Mouse (Mus musculus) forebrain, postnatal 0 days (tissue): ENCODE data around the gene Pld1. TPM values are rescaled to one million over a fixed set of nuclear protein-coding genes. Genes with fewer than 3 reads are reported as not detected.

Source experiments
- ATAC-seq: fragments of 200-750 bp; cut with Nextera tagmentation; 2 replicates; pipeline ENCODE4 v1.8.0; 2017; ENCODE audit warnings: mild to moderate bottlenecking, moderate library complexity
- DNase-seq: peaks from one replicate; pipeline ENCODE4 v3.0.0-alpha.2; 2015
- H3K27ac ChIP-seq: fragments of 300-500 bp; sonication (generic); 2 replicates; pipeline ENCODE4 v1.5.1; 2014; ENCODE audit warnings: low read depth, mild to moderate bottlenecking, antibody characterized with exemption, low read length, moderate library complexity, mixed read lengths
- H3K27me3 ChIP-seq: fragments of 300-500 bp; sonication (generic); 2 replicates; pipeline ENCODE4 v1.6.1; 2014; ENCODE audit warnings: mild to moderate bottlenecking, low read length, mixed read lengths; ENCODE audit not compliant: insufficient read depth
- H3K36me3 ChIP-seq: fragments of 300-500 bp; sonication (generic); 2 replicates; pipeline ENCODE4 v1.6.1; 2014; ENCODE audit warnings: mild to moderate bottlenecking, moderate library complexity; ENCODE audit not compliant: insufficient read depth
- H3K4me1 ChIP-seq: fragments of 300-500 bp; sonication (generic); 2 replicates; pipeline ENCODE4 v1.6.1; 2014; ENCODE audit warnings: antibody characterized with exemption; ENCODE audit not compliant: insufficient read depth
- H3K4me2 ChIP-seq: fragments of 300-500 bp; sonication (generic); 2 replicates; pipeline ENCODE4 v1.6.1; 2014; ENCODE audit warnings: low read depth, mild to moderate bottlenecking, moderate library complexity
- H3K4me3 ChIP-seq: fragments of 300-500 bp; sonication (generic); 2 replicates; pipeline ENCODE4 v1.5.1; 2014; ENCODE audit warnings: low read depth, low read length, mixed read lengths
- H3K9ac ChIP-seq: fragments of 300-500 bp; sonication (generic); 2 replicates; pipeline ENCODE4 v1.6.1; 2014; ENCODE audit warnings: mild to moderate bottlenecking
- H3K9me3 ChIP-seq: fragments of 300-500 bp; sonication (generic); 2 replicates; pipeline ENCODE4 v1.6.1; 2016; ENCODE audit warnings: low read length
- CTCF ChIP-seq: sonication (generic); IDR thresholded peaks from 2 replicates; pipeline ENCODE4 v1.5.1; 2016; ENCODE audit warnings: antibody characterized with exemption, control low read depth, low read depth
- WGBS: fragments of 180-500 bp; shearing (Covaris S2); extraction: QIAGEN DNeasy Blood & Tissue Kit; methylation state at CpG from one replicate; pipeline ENCODE4 v1.1.7; 2014; 5-methylcytosine and 5-hydroxymethylcytosine counted together
- polyA plus RNA-seq: library from polyadenylated mRNA; unstranded; fragments of >200 nt; fragmentation: Nextera tagmentation; extraction: Ambion mirVana; gene quantifications from 2 replicates; pipeline ENCODE4 v1.2.1, GENCODE M21; 2015
- total RNA-seq: library from RNA; depleted of rRNA; stranded (reverse); fragments of >200 nt; gene quantifications from 2 replicates; pipeline ENCODE4 v1.2.3, GENCODE M21; 2014

The Pld1 gene
- total and polyA plus RNA-seq, 2 experiments from 2014 or later, result 3.5 to 13.5 TPM

GRCm38 (mm10) chr3:27906647-27907209, 31.8 kb upstream of the Pld1 start:
- Histone ChIP-seq H3K27ac (no peak overlapping the region), H3K27me3 (no peaks in the 10 kb centered on the region), H3K9ac (no peak overlapping the region), H3K4me3 (no peak overlapping the region), H3K4me1 (no peaks in the 10 kb centered on the region), H3K4me2 (no peak overlapping the region), H3K36me3 (no peaks in the 10 kb centered on the region), H3K9me3 (0 out of 2 replicates have a peak, but pooled peaks cover 2% of the 10 kb centered on the region)
- DNase-seq (no peak), ATAC-seq (no peak)
- WGBS, result 86% methylated on average over 7 of the region's 7 CpGs
- TF ChIP-seq CTCF, result no peak

- H3K4me2 ChIP-seq, result no peak overlapping the region
- no peak overlapping the region for H3K4me3 ChIP-seq
- 76% methylated on average over 2 of the region's 2 CpGs for WGBS
- no peaks in the 10 kb centered on the region for H3K4me1 ChIP-seq
- no peaks in the 10 kb centered on the region for H3K36me3 ChIP-seq
- H3K9ac ChIP-seq, result no peak overlapping the region
- H3K27ac ChIP-seq, result no peak overlapping the region
- no peak for DNase-seq
- no peaks in the 10 kb centered on the region for H3K27me3 ChIP-seq
- TF ChIP-seq CTCF, result no peak
- H3K9me3 ChIP-seq, result 0 out of 2 replicates have a peak, but pooled peaks cover 2% of the 10 kb centered on the region
- ATAC-seq, result no peak
Observed at GRCm38 (mm10) chr3:27907301-27907700, 31.2 kb upstream of the Pld1 start.

GRCm38 (mm10) chr3:27908316-27908715, 30.2 kb upstream of the Pld1 start:
- Histone ChIP-seq H3K36me3 (no peaks in the 10 kb centered on the region), H3K4me2 (no peak overlapping the region), H3K9me3 (0 out of 2 replicates have a peak, but pooled peaks cover 2% of the 10 kb centered on the region), H3K9ac (no peak overlapping the region), H3K27me3 (no peaks in the 10 kb centered on the region), H3K4me3 (no peak overlapping the region), H3K4me1 (no peaks in the 10 kb centered on the region), H3K27ac (no peak overlapping the region)
- 84% methylated on average over 2 of the region's 2 CpGs for WGBS
- TF ChIP-seq CTCF, result no peak
- ATAC-seq, result no peak
- no peak for DNase-seq

- no peak overlapping the region for H3K27ac ChIP-seq
- TF ChIP-seq CTCF, result no peak
- H3K36me3 ChIP-seq, result no peaks in the 10 kb centered on the region
- H3K9ac ChIP-seq, result no peak overlapping the region
- H3K9me3 ChIP-seq, result 0 out of 2 replicates have a peak, but pooled peaks cover 2% of the 10 kb centered on the region
- no peak overlapping the region for H3K4me3 ChIP-seq
- H3K4me2 ChIP-seq, result no peak overlapping the region
- H3K27me3 ChIP-seq, result no peaks in the 10 kb centered on the region
- H3K4me1 ChIP-seq, result no peaks in the 10 kb centered on the region
- 93% methylated on average over 3 of the region's 3 CpGs for WGBS
- DNase-seq (no peak), ATAC-seq (no peak)
Observed at GRCm38 (mm10) chr3:27909016-27909415, 29.5 kb upstream of the Pld1 start.

GRCm38 (mm10) chr3:27918656-27919436, 19.6 kb upstream of the Pld1 start:
- DNase-seq (no peak), ATAC-seq (no peak)
- H3K36me3 ChIP-seq, result no peaks in the 10 kb centered on the region
- H3K4me2 ChIP-seq, result no peak overlapping the region
- peaks cover 9% of the 10 kb centered on the region; the same call in 1 of the 2 replicates for H3K9me3 ChIP-seq
- H3K9ac ChIP-seq, result no peak overlapping the region
- WGBS, result 94% methylated on average over 14 of the region's 14 CpGs
- H3K27ac ChIP-seq, result no peak overlapping the region
- no peak overlapping the region for H3K4me3 ChIP-seq
- H3K4me1 ChIP-seq, result no peaks in the 10 kb centered on the region
- no peaks in the 10 kb centered on the region for H3K27me3 ChIP-seq
- TF ChIP-seq CTCF, result no peak

GRCm38 (mm10) chr3:27921268-27922020, 17.1 kb upstream of the Pld1 start:
- 93% methylated on average over 11 of the region's 11 CpGs for WGBS
- Histone ChIP-seq H3K4me2 (no peak overlapping the region), H3K4me3 (no peak overlapping the region), H3K36me3 (no peaks in the 10 kb centered on the region), H3K9ac (no peak overlapping the region), H3K4me1 (no peaks in the 10 kb centered on the region), H3K27me3 (no peaks in the 10 kb centered on the region), H3K9me3 (peaks cover 9% of the 10 kb centered on the region; the same call in 1 of the 2 replicates), H3K27ac (no peak overlapping the region)
- TF ChIP-seq CTCF, result no peak
- DNase-seq, result no peak
- no peak for ATAC-seq
